Mouse (Mus musculus) CH12.LX (cell line): ENCODE results near the gene Fam186b. TPM values are rescaled to one million over a fixed set of nuclear protein-coding genes. Genes with fewer than 3 reads are reported as not detected.

Experiments
- DNase-seq: peaks from one replicate; pipeline ENCODE4 v3.0.0-alpha.2; 2013; ENCODE audit errors: extremely low read depth
- H3K27ac ChIP-seq: 2 replicates; pipeline ENCODE4 v1.5.1; 2012; ENCODE audit warnings: low read depth, mild to moderate bottlenecking, control low read depth, moderate library complexity; ENCODE audit not compliant: insufficient read depth
- H3K27me3 ChIP-seq: replicated peaks from 2 replicates; pipeline ENCODE3; 2012; ENCODE audit warnings: inconsistent platforms
- H3K36me3 ChIP-seq, 2 experiments: replicated peaks in 1 of 2; 2 replicates each; pipeline versions ENCODE3 to v1.6.1; 2012; ENCODE audit warnings: inconsistent platforms in 1 of 2, low read length in 1 of 2, mild to moderate bottlenecking in 1 of 2, mixed read lengths in 1 of 2, moderate library complexity in 1 of 2; ENCODE audit not compliant: control insufficient read depth in 1 of 2, insufficient read depth in 1 of 2
- H3K4me1 ChIP-seq, 2 experiments: 2 replicates each; pipeline ENCODE4 v1.6.1; 2012; ENCODE audit warnings: inconsistent platforms in 1 of 2, moderate library complexity in 1 of 2; ENCODE audit not compliant: insufficient read depth in 2 of 2, control insufficient read depth in 1 of 2
- H3K4me2 ChIP-seq: 2 replicates; pipeline ENCODE4 v1.6.1; 2012; ENCODE audit warnings: low read depth, mild to moderate bottlenecking, control low read depth; ENCODE audit not compliant: poor library complexity, insufficient read depth, severe bottlenecking
- H3K4me3 ChIP-seq, 3 experiments: fragments of 150-350 bp in 1 of 3; sonication (generic) in 1 of 3; replicated peaks in 1 of 3; 2 replicates each; pipeline versions ENCODE3 to v1.5.1; 2011 to 2012; ENCODE audit warnings: low read depth in 2 of 3, low read length in 2 of 3, mild to moderate bottlenecking in 2 of 3, moderate library complexity in 2 of 3, control low read depth in 1 of 3, improper control_type of control experiment in 1 of 3, inconsistent platforms in 1 of 3, mixed read lengths in 1 of 3; ENCODE audit not compliant: poor library complexity in 1 of 3
- H3K79me2 ChIP-seq: replicated peaks from 2 replicates; pipeline ENCODE4 v1.6.1; 2012; ENCODE audit warnings: mild to moderate bottlenecking, moderate library complexity; ENCODE audit not compliant: control insufficient read depth, poor library complexity, insufficient read depth, severe bottlenecking; ENCODE audit errors: extremely low read depth
- H3K9ac ChIP-seq: 2 replicates; pipeline ENCODE4 v1.6.1; 2012; ENCODE audit warnings: low read depth, mild to moderate bottlenecking, control low read depth, moderate library complexity; ENCODE audit not compliant: insufficient read depth
- H3K9me3 ChIP-seq: replicated peaks from 2 replicates; pipeline ENCODE3; 2012; ENCODE audit warnings: low read length, inconsistent platforms, mixed read lengths
- BHLHE40 ChIP-seq: IDR thresholded peaks from 2 replicates; pipeline ENCODE4 v1.6.1; 2011; ENCODE audit warnings: mild to moderate bottlenecking, low read depth, low read length, improper control_type of control experiment
- CHD2 ChIP-seq: IDR thresholded peaks from 2 replicates; pipeline ENCODE4 v1.6.1; 2011; ENCODE audit warnings: low read length, improper control_type of control experiment
- CTCF ChIP-seq, 2 experiments: IDR thresholded peaks in 1 of 2; conservative IDR thresholded peaks in 1 of 2; 2 replicates each; pipeline ENCODE4 v1.5.1; 2011 to 2012; ENCODE audit warnings: low read depth in 2 of 2, low read length in 2 of 2, improper control_type of control experiment in 1 of 2, inconsistent platforms in 1 of 2, mild to moderate bottlenecking in 1 of 2, moderate library complexity in 1 of 2
- E2F4 ChIP-seq: IDR thresholded peaks from 2 replicates; pipeline ENCODE4 v1.6.1; 2011; ENCODE audit warnings: low read depth, low read length, improper control_type of control experiment; ENCODE audit not compliant: insufficient replicate concordance
- ELF1 ChIP-seq: IDR thresholded peaks from 2 replicates; pipeline ENCODE4 v1.6.1; 2014; ENCODE audit warnings: low read depth, mild to moderate bottlenecking, inconsistent platforms, low read length, improper control_type of control experiment
- ETS1 ChIP-seq: conservative IDR thresholded peaks from 2 replicates; pipeline ENCODE4 v1.6.1; 2012; ENCODE audit warnings: low read depth, mild to moderate bottlenecking, inconsistent platforms, low read length, improper control_type of control experiment, moderate library complexity
- GABPA ChIP-seq: IDR thresholded peaks from 2 replicates; pipeline ENCODE4 v1.6.1; 2012; ENCODE audit warnings: low read depth, low read length, improper control_type of control experiment, inconsistent platforms; ENCODE audit not compliant: insufficient replicate concordance
- IRF4 ChIP-seq: IDR thresholded peaks from 2 replicates; pipeline ENCODE4 v1.6.1; 2014; ENCODE audit warnings: low read depth, mild to moderate bottlenecking, inconsistent platforms, low read length, improper control_type of control experiment
- JUN ChIP-seq: IDR thresholded peaks from 2 replicates; pipeline ENCODE4 v1.6.1; 2011; ENCODE audit warnings: low read depth, mild to moderate bottlenecking, low read length, improper control_type of control experiment, moderate library complexity; ENCODE audit not compliant: insufficient read depth
- JUND ChIP-seq: conservative IDR thresholded peaks from 2 replicates; pipeline ENCODE4 v1.6.1; 2011; ENCODE audit warnings: low read depth, low read length, improper control_type of control experiment
- KAT2A ChIP-seq: IDR thresholded peaks from 2 replicates; pipeline ENCODE4 v1.6.1; 2012; ENCODE audit warnings: low read length, improper control_type of control experiment, inconsistent platforms; ENCODE audit not compliant: insufficient replicate concordance
- MAFK ChIP-seq: IDR thresholded peaks from 2 replicates; pipeline ENCODE4 v1.6.1; 2011; ENCODE audit warnings: low read length, improper control_type of control experiment; ENCODE audit not compliant: insufficient replicate concordance
- MAZ ChIP-seq: IDR thresholded peaks from 2 replicates; pipeline ENCODE4 v1.6.1; 2012; ENCODE audit warnings: low read depth, mild to moderate bottlenecking, inconsistent platforms, low read length, improper control_type of control experiment, moderate library complexity
- MEF2A ChIP-seq: IDR thresholded peaks from 2 replicates; pipeline ENCODE4 v1.6.1; 2014; ENCODE audit warnings: low read depth, mild to moderate bottlenecking, inconsistent platforms, low read length, improper control_type of control experiment, borderline replicate concordance
- MYC ChIP-seq: IDR thresholded peaks from 2 replicates; pipeline ENCODE4 v1.6.1; 2011; ENCODE audit warnings: low read depth, mild to moderate bottlenecking, improper control_type of control experiment, low read length
- NELFE ChIP-seq: IDR thresholded peaks from 2 replicates; pipeline ENCODE4 v1.6.1; 2011; ENCODE audit warnings: low read depth, low read length, improper control_type of control experiment
- POLR2A ChIP-seq: IDR thresholded peaks from 2 replicates; pipeline ENCODE4 v1.6.1; 2011; ENCODE audit warnings: low read depth, mild to moderate bottlenecking, improper control_type of control experiment, low read length
- RCOR1 ChIP-seq: conservative IDR thresholded peaks from 2 replicates; pipeline ENCODE4 v1.6.1; 2012; ENCODE audit warnings: low read depth, mild to moderate bottlenecking, inconsistent platforms, low read length, improper control_type of control experiment
- SMC3 ChIP-seq: IDR thresholded peaks from 2 replicates; pipeline ENCODE4 v1.6.1; 2011; ENCODE audit warnings: low read depth, low read length, improper control_type of control experiment
- TCF12 ChIP-seq: IDR thresholded peaks from 2 replicates; pipeline ENCODE4 v1.6.1; 2014; ENCODE audit warnings: low read depth, mild to moderate bottlenecking, inconsistent platforms, low read length, improper control_type of control experiment
- USF1 ChIP-seq: IDR thresholded peaks from 2 replicates; pipeline ENCODE4 v1.6.1; 2014; ENCODE audit warnings: low read depth, mild to moderate bottlenecking, inconsistent platforms, low read length, improper control_type of control experiment
- USF2 ChIP-seq: conservative IDR thresholded peaks from 2 replicates; pipeline ENCODE4 v1.6.1; 2011; ENCODE audit warnings: low read depth, low read length, improper control_type of control experiment
- ZC3H11A ChIP-seq: IDR thresholded peaks from 2 replicates; pipeline ENCODE4 v1.6.1; 2012; ENCODE audit warnings: low read depth, mild to moderate bottlenecking, inconsistent platforms, low read length, improper control_type of control experiment
- ZKSCAN1 ChIP-seq: IDR thresholded peaks from 2 replicates; pipeline ENCODE4 v1.6.1; 2012; ENCODE audit warnings: low read depth, inconsistent platforms, low read length, improper control_type of control experiment, borderline replicate concordance
- ZNF384 ChIP-seq: IDR thresholded peaks from 2 replicates; pipeline ENCODE4 v1.6.1; 2012; ENCODE audit warnings: low read depth, low read length, improper control_type of control experiment, inconsistent platforms
- dilution Hi-C: fragments of 300-500 bp; cut with MboI; formaldehyde crosslinking; loops from 2 replicates; pipeline ENCODE4 v1.14.3; 2020; ENCODE audit warnings: low sequenced_read_pairs; ENCODE audit not compliant: extremely low pct_unique_long_range_greater_than_20kb, extremely low pct_ligation_motif_present
- in situ Hi-C: fragments of 300-500 bp; cut with MboI; formaldehyde crosslinking; loops from 3 replicates; pipeline ENCODE4 v1.14.3; 2019; ENCODE audit warnings: low sequenced_read_pairs, low pct_ligation_motif_present, low pct_unique_long_range_greater_than_20kb, mixed read lengths
- polyA plus RNA-seq: library from polyadenylated mRNA; unstranded; fragments of >175 nt; gene quantifications from 2 replicates; pipeline ENCODE4 v1.2.1, GENCODE M21; 2012; ENCODE audit warnings: low read depth; ENCODE audit not compliant: insufficient read length
- total RNA-seq, 2 experiments: library from RNA; depleted of rRNA; stranded (reverse); fragments of 300-350 nt in 1 of 2; fragments of >200 nt in 1 of 2; gene quantifications; 2 replicates each; pipeline ENCODE4 v1.2.3; 2012 to 2014

Fam186b gene
- total and polyA plus RNA-seq, 3 experiments: 0.04 to 0.11 TPM; not detected in 1

DNA sequence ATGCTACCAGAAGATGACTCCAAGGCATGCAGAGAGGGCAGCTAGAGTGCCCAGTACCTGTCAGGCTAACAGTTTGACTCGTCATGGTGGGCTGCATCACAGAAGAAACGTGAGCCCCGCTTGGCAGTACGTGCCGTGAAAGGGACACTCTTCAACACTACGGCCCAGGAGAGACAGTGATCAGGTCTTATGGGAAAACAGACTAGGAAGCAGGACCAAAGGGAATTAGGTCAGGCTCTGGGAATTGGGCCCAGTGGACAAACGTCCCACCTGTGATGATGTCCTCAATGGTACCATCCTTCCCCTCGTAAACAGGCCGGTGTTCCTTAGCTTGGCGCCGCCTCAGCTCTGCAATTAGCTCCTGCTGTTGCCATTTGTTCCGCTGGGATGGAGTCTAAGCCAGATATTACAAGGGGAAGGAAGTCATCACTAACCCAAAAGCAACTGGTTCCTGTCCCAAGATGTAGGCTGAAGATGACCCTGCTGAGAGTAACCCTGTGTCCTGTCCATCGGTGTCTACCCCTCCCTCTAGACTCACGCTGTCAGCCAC, 23.2 kb upstream of the Fam186b start:
- Histone ChIP-seq H3K9me3 (no peaks in the 10 kb centered on the region), H3K27me3 (no peaks in the 10 kb centered on the region), H3K4me1 (no peaks in the 10 kb centered on the region; a peak in 1 of 4 replicates)
- TF ChIP-seq ETS1 (no peak), USF2 (no peak), POLR2A (no peak), RCOR1 (no peak), TCF12 (no peak), MAZ (no peak), CTCF (conservative IDR thresholded peaks at IDR 0.05 in 1 of 2, IDR thresholded peaks at IDR 0.05 in 1 of 2; ENCODE audit: low read depth in 2 of 2, low read length in 2 of 2) (no peak), MAFK (no peak), BHLHE40 (no peak), SMC3 (no peak), NELFE (no peak), ZC3H11A (no peak), E2F4 (no peak), ZKSCAN1 (no peak), ZNF384 (no peak)
- TF ChIP-seq, all 38 proteins: peak for 0
- Histone ChIP-seq H3K4me3 (no peak overlapping the region), H3K36me3 (peaks cover 86 to 99% of the 10 kb centered on the region in 2 experiments), H3K4me2 (no peak overlapping the region), H3K9ac (no peak overlapping the region), H3K79me2 (no peaks in the 10 kb centered on the region), H3K27ac (no peak overlapping the region)
- dilution Hi-C loops (no loop called here), in situ Hi-C loops (loop anchor here (10.0 kb wide), 1 partner anchor 56 kb away; the partner anchor contains the start of gene Fmnl3)
- DNase-seq: no peak

DNA sequence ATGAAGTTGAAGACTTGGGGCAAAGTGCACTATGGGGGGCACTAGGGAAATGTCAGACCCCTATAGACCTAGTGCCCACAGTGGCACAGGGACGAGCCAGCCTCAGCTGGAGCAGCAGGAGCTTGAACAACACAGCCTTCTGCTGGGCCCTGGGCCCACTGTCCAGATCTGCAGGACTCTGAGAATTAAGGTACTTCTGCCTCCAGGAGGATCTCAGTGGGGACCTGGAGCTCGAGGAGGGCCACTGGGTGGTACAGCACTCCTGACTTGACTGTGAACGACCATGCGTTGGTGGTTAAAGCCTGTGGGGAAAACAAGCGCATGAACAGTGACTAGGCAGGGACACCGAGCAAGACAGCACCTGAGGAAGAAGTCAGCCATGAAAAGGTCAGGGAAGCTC, 22.4 kb upstream of the Fam186b start:
- in situ Hi-C loops (loop anchor here (10.0 kb wide), 1 partner anchor 57 kb away; the partner anchor contains the start of gene Fmnl3), dilution Hi-C loops (no loop called here)
- H3K4me3 ChIP-seq: no peak overlapping the region
- no peaks in the 10 kb centered on the region for H3K9me3 ChIP-seq
- no peak overlapping the region for H3K9ac ChIP-seq
- no peak for TF ChIP-seq CHD2
- no peak for TF ChIP-seq MYC
- TF ChIP-seq BHLHE40: no peak
- TF ChIP-seq E2F4: no peak
- TF ChIP-seq MEF2A: no peak
- no peak for TF ChIP-seq POLR2A
- no peak for TF ChIP-seq GABPA
- TF ChIP-seq JUN: no peak
- TF ChIP-seq ELF1: no peak
- no peak for TF ChIP-seq TCF12
- no peak for TF ChIP-seq JUND
- no peak for TF ChIP-seq CTCF (conservative IDR thresholded peaks at IDR 0.05 in 1 of 2, IDR thresholded peaks at IDR 0.05 in 1 of 2; ENCODE audit: low read depth in 2 of 2, low read length in 2 of 2)
- no peak for TF ChIP-seq MAFK
- TF ChIP-seq USF1: no peak
- no peak for TF ChIP-seq KAT2A
- TF ChIP-seq MAZ: no peak
- no peak for TF ChIP-seq IRF4
- H3K36me3 ChIP-seq: peaks cover 80 to 98% of the 10 kb centered on the region in 2 experiments
- no peaks in the 10 kb centered on the region; a peak in 1 of 4 replicates for H3K4me1 ChIP-seq
- H3K27ac ChIP-seq: no peak overlapping the region
- H3K27me3 ChIP-seq: no peaks in the 10 kb centered on the region
- no peak overlapping the region for H3K4me2 ChIP-seq
- H3K79me2 ChIP-seq: no peaks in the 10 kb centered on the region
- DNase-seq: no peak
